Mouse (Mus musculus) bone marrow, adult 2 months (tissue): ENCODE results near the gene Larp6.

Experiments used
- CTCF ChIP-seq: fragments of 200-500 bp; IDR thresholded peaks from 2 replicates; pipeline ENCODE4 v1.5.1; 2011; ENCODE audit warnings: low read length, control low read depth; ENCODE audit not compliant: control insufficient read depth, insufficient read depth
- POLR2A ChIP-seq: fragments of 200-500 bp; IDR thresholded peaks from 2 replicates; pipeline ENCODE4 v1.6.1; 2011; ENCODE audit warnings: low read depth, mild to moderate bottlenecking, control low read depth, low read length, borderline replicate concordance; ENCODE audit not compliant: control insufficient read depth

- TF ChIP-seq CTCF (no peak), POLR2A (no peak)
Measured at GRCm38 (mm10) chr9:60676429-60676828, 36.4 kb upstream of the Larp6 start.
